Mouse (Mus musculus) liver, postnatal 0 days (tissue): ENCODE results near the gene Ift88.

Experiments
- CTCF ChIP-seq: sonication (generic); IDR thresholded peaks from 2 replicates; pipeline ENCODE4 v1.5.1; 2016; ENCODE audit warnings: antibody characterized with exemption, low read depth
- EP300 ChIP-seq: IDR thresholded peaks from 2 replicates; pipeline ENCODE4 v1.6.1; 2016; ENCODE audit warnings: antibody characterized with exemption, low read depth, mild to moderate bottlenecking

- TF ChIP-seq CTCF: peak; percentile 87
- no peak for TF ChIP-seq EP300
These were observed 109.4 kb downstream of the Ift88 start for GRCm38 (mm10) chr14:57533214-57533613.
